Mouse (Mus musculus): ENCODE results near the gene Cptp. TPM values are rescaled to one million over a fixed set of nuclear protein-coding genes. Genes with fewer than 3 reads are reported as not detected.

Gene Cptp
- total RNA-seq, 2 experiments from 2014 or later: 31.2 to 35.2 TPM

GRCm38 (mm10) chr4:155821025-155821424, 48.2 kb downstream of the Cptp start:
- DNase-seq (ENCODE audit: low spot score in 2 of 2): no peak
- intact Hi-C loops (cut with DNase I): no loop called here

- no peak for DNase-seq (ENCODE audit: low spot score in 2 of 2)
- intact Hi-C loops (cut with DNase I): no loop called here
Measured at GRCm38 (mm10) chr4:155817533-155817932, 51.7 kb downstream of the Cptp start.

Small RNAs within 50 kb of the gene (microRNA-seq; reads per million reads assigned to microRNA genes)
- not detected for gene Gm22991

Other genes starting within 250 kb of the Cptp start
- 10 to 100 TPM; 44.0 to 53.0 TPM for gene Cdk11b, start 244.6 kb downstream of the Cptp start, total RNA-seq (2021)
- gene Gm10563, start 224.0 kb downstream of the Cptp start, total RNA-seq (2021): not detected
- gene Mmp23, start 216.1 kb downstream of the Cptp start, total RNA-seq (2021): 1 to 10 TPM; 1.1 to 5.3 TPM
- gene Mib2, start 200.2 kb downstream of the Cptp start, total RNA-seq (2021): 100 to 1,000 TPM; 113 to 122 TPM
- gene Fndc10, start 175.1 kb downstream of the Cptp start, total RNA-seq (2021): 10 to 100 TPM; 26.4 to 35.9 TPM
- 100 to 1,000 TPM in 1 of 2 experiments, 10 to 100 TPM in 1; 87.0 to 104 TPM for gene Ssu72, start 164.6 kb downstream of the Cptp start, total RNA-seq (2021)
- 10 to 100 TPM; 55.5 to 62.2 TPM for gene Tmem240, start 134.6 kb downstream of the Cptp start, total RNA-seq (2021)
- 10 to 100 TPM; 37.5 to 48.3 TPM for gene Atad3a, start 108.3 kb downstream of the Cptp start, total RNA-seq (2021)
- gene Vwa1, start 94.7 kb downstream of the Cptp start, total RNA-seq (2021): 10 to 100 TPM; 13.1 to 13.4 TPM
- gene Tmem88b, start 83.6 kb downstream of the Cptp start, total RNA-seq (2021): 10 to 100 TPM; 18.3 to 30.0 TPM
- gene Ankrd65, start 79.0 kb downstream of the Cptp start, total RNA-seq (2021): not detected
- gene Mrpl20, start 66.6 kb downstream of the Cptp start, total RNA-seq (2021): 10 to 100 TPM; 77.3 to 91.6 TPM
- gene Ccnl2, start 57.0 kb downstream of the Cptp start, total RNA-seq (2021): 10 to 100 TPM; 50.4 to 84.5 TPM
- 100 to 1,000 TPM in 1 of 2 experiments, 10 to 100 TPM in 1; 88.7 to 101 TPM for gene Aurkaip1, start 38.2 kb downstream of the Cptp start, total RNA-seq (2021)
- gene Mxra8, start 29.8 kb downstream of the Cptp start, total RNA-seq (2021): 10 to 100 TPM in 1 of 2 experiments, 1 to 10 TPM in 1; 5.8 to 10.3 TPM
- 10 to 100 TPM; 85.8 to 91.7 TPM for gene Dvl1, start 22.0 kb downstream of the Cptp start, total RNA-seq (2021)
- gene Tas1r3, start 6.1 kb downstream of the Cptp start, total RNA-seq (2021): under 1 TPM; 0.11 to 0.15 TPM
- gene Ints11, start 106 bp upstream of the Cptp start, total RNA-seq (2021): 10 to 100 TPM; 33.2 to 34.0 TPM
- 10 to 100 TPM; 56.3 to 67.4 TPM for gene Pusl1, start 22.3 kb upstream of the Cptp start, total RNA-seq (2021)
- gene Acap3, start 22.4 kb upstream of the Cptp start, total RNA-seq (2021): 100 to 1,000 TPM; 137 to 150 TPM
- 10 to 100 TPM; 78.8 to 80.1 TPM for gene Ube2j2, start 74.4 kb upstream of the Cptp start, total RNA-seq (2021)
- gene C1qtnf12, start 92.9 kb upstream of the Cptp start, total RNA-seq (2021): 10 to 100 TPM; 18.1 to 19.5 TPM
- gene B3galt6, start 123.2 kb upstream of the Cptp start, total RNA-seq (2021): 10 to 100 TPM in 1 of 2 experiments, 1 to 10 TPM in 1; 9.9 to 11.1 TPM
- 100 to 1,000 TPM; 184 to 206 TPM for gene Sdf4, start 123.4 kb upstream of the Cptp start, total RNA-seq (2021)
- gene Tnfrsf4, start 144.4 kb upstream of the Cptp start, total RNA-seq (2021): 1 to 10 TPM in 1 of 2 experiments, under 1 TPM in 1; 0.39 to 1.9 TPM
- not detected for gene Tnfrsf18, start 156.7 kb upstream of the Cptp start, total RNA-seq (2021)
- gene Ttll10, start 190.0 kb upstream of the Cptp start, total RNA-seq (2021): not detected
- 10 to 100 TPM; 27.0 to 35.8 TPM for gene 9430015G10Rik, start 240.5 kb upstream of the Cptp start, total RNA-seq (2021)

Measured in left cerebral cortex, postnatal 36 days (tissue).